Mouse (Mus musculus) CH12.LX (cell line): ENCODE data around the gene Gtpbp6.

Experiments
- CTCF ChIP-seq, 2 experiments: IDR thresholded peaks in 1 of 2; conservative IDR thresholded peaks in 1 of 2; 2 replicates each; pipeline ENCODE4 v1.5.1; 2011 to 2012; ENCODE audit warnings: low read depth in 2 of 2, low read length in 2 of 2, improper control_type of control experiment in 1 of 2, inconsistent platforms in 1 of 2, mild to moderate bottlenecking in 1 of 2, moderate library complexity in 1 of 2
- JUND ChIP-seq: conservative IDR thresholded peaks from 2 replicates; pipeline ENCODE4 v1.6.1; 2011; ENCODE audit warnings: low read depth, low read length, improper control_type of control experiment
- MAFK ChIP-seq: IDR thresholded peaks from 2 replicates; pipeline ENCODE4 v1.6.1; 2011; ENCODE audit warnings: low read length, improper control_type of control experiment; ENCODE audit not compliant: insufficient replicate concordance
- POLR2A ChIP-seq: IDR thresholded peaks from 2 replicates; pipeline ENCODE4 v1.6.1; 2011; ENCODE audit warnings: low read depth, mild to moderate bottlenecking, improper control_type of control experiment, low read length
- RAD21 ChIP-seq: IDR thresholded peaks from 2 replicates; pipeline ENCODE4 v1.6.1; 2011; ENCODE audit warnings: low read depth, mild to moderate bottlenecking, low read length, improper control_type of control experiment, moderate library complexity
- USF1 ChIP-seq: IDR thresholded peaks from 2 replicates; pipeline ENCODE4 v1.6.1; 2014; ENCODE audit warnings: low read depth, mild to moderate bottlenecking, inconsistent platforms, low read length, improper control_type of control experiment

DNA sequence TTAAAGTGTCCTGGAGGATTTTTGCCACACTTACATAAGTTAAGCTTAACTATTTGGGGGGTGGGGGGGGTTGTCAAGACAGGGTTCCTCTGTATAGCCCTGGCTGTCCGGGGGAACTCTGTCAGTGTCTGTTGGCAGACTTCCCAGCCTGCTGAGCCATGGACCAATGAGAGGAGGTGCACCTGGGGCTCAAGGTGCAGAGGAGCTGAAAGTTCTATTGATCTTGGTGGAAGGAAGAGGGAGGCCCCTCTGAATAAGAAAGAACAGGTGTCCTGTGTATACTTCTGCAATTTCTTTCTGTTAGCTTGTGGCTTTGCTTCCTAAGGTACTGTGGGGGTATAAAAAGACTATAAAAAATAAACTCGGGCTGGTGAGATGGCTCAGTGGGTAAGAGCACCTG lies 16.5 kb downstream of the Gtpbp6 start:
- no peak for TF ChIP-seq MAFK
- no peak for TF ChIP-seq POLR2A
- TF ChIP-seq JUND, result no peak
- TF ChIP-seq USF1, result no peak
- no peak for TF ChIP-seq RAD21
- no peak for TF ChIP-seq CTCF (conservative IDR thresholded peaks at IDR 0.05 in 1 of 2, IDR thresholded peaks at IDR 0.05 in 1 of 2; ENCODE audit: low read depth in 2 of 2, low read length in 2 of 2)
